Mouse (Mus musculus) inflammation-experienced regulatory T-cells, adult 6 months (primary cell): ENCODE measurements around the gene Ubc. TPM values are rescaled to one million over a fixed set of nuclear protein-coding genes. Genes with fewer than 3 reads are reported as not detected.
"Not testable (repeated sequence)": the region's sequence is repeated elsewhere in the genome, so short reads cannot be mapped to it uniquely, and the experiment has no call there.

Experiments used
- ATAC-seq: one replicate; pipeline ENCODE4 v1.8.0; 2017
- polyA plus RNA-seq, 3 experiments: library from polyadenylated mRNA; unstranded; fragments of 100-300 nt; shearing (Covaris generic); gene quantifications; one replicate each; pipeline ENCODE4 v1.2.1; 2017

Ubc gene
- polyA plus RNA-seq, result 1,000 to 10,000 TPM in 2 of 3 experiments, 100 to 1,000 TPM in 1; 741 to 1,375 (median 1,290) TPM

DNA sequence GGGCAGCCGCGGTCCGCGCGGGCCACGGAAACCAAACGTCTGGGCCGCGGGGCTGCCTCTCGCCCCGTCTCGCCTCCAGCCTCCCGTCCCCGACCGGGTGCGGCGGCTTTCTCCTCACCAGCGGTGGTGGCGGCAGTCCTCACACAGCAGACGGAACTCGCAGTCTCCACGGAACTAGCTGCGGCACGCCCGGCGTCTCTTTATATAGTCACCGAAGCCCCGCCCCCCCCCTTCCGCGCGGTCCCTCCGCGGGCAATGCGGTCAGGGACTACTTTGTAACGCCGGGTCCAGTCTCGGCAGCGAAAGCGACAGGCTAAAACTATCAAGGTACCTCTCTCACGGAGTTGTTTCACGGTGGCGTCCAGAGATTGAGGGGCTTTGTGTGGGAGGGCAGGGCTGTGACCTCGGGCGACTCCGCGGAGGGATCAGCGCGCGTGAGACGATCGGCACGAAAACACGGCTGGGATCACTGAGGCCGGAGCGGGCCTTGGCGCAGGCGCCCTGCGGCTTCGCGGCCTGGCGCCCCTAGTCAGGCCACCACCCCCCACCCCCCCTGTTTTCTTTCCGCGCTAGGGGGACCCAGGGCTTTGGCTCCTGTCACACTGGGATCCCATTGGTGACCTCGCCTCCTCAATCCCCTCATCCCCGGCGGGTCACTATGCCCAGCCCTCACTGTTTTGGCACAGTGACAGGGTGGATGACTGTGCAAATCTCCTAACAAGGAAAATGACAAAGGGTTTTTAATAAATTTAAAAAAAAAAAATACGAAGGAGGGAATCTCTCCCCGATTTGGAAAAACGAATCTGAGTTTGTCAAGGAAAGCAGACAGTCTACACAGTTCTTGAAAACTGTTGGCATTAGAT lies at the start of gene Ubc:
TSS of gene Ubc (minus strand) at position 624 of the 863 bp plus-strand sequence.
- ATAC-seq, result peak; percentile 14

DNA sequence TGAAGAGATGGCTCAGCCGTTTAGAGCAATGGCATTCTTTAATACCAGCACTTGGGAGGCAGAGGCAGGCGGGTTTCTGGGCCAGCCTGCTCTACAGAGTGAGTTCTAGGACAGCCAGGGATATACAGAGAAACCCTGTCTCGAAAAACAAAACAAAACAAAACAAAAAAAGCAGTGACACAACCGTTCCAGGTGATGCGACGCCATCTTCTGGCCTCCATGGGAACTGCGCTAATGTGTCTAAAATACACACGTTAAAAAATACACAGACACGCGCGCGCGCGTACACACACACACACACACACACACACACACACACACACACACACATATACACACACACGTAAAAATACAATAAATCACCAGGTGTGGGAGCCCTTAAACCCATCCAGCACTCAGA lies 44.3 kb upstream of the Ubc start:
- ATAC-seq, result not testable (repeated sequence)

DNA sequence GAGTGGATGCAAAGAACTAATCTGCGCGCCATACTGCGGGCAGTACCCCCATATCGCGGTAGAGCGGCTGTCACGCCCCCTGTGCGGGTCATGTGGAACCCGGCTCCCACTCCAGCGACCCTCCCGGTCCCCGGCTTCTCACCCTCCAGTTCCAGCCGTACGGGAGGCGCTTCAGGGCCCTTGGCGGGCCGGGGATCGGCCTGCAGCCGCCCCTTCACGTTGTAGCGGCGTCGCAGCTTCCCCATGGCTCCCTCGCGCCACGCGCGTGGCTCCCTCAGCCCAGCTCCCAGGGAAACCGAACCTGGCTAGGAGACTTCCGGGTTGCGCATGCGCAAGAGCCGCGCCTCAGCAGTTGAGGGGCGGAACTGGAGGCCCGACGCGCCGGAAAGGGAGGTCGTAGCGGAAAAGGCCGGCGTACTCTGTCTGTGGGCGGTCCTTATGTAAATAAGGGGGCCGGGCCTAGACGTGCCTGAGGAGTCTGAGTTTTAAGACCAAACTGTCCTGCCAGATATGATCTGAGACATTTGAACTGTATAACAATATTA lies 43.9 kb upstream of the Ubc start, which contains the start of gene Dhx37:
TSS of gene Dhx37 (minus strand) at position 329 of the 545 bp plus-strand sequence.
- ATAC-seq, result peak; percentile 98

DNA sequence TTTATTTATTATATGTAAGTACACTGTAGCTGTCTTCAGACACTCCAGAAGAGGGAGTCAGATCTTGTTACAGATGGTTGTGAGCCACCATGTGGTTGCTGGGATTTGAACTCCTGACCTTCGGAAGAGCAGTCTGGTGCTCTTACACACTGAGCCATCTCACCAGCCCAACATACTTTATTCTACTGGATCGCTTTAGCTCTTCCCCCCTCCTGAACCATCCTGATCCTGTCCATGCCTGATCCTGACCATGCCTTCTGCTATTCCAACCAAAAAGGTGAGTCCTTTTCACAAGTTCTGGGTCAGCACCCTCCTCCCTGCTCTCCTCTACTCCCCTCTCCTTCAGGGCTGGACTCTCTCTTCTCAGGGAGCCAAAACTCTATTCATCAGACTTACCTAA lies 42.3 kb upstream of the Ubc start:
- ATAC-seq, result not testable (repeated sequence)

DNA sequence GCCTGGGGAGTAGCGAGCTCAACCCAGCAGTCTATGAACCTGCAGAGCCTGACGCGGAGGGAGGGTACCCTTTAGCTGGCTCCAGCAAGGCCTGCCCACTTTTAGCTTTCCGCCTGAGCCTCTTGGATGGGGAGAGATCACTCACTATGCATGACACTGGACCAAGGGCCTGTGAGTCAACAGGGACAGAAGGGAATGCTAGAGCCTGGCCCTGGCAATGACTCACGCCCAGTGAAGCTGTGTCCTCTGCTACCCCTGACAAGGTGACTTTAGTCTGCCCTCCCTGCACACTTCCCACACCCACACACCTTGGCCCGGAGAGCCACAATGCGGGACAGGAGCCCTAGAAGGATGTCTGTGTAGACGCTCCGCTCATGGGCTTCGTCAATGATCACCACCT lies 36.3 kb upstream of the Ubc start:
- no peak for ATAC-seq

DNA sequence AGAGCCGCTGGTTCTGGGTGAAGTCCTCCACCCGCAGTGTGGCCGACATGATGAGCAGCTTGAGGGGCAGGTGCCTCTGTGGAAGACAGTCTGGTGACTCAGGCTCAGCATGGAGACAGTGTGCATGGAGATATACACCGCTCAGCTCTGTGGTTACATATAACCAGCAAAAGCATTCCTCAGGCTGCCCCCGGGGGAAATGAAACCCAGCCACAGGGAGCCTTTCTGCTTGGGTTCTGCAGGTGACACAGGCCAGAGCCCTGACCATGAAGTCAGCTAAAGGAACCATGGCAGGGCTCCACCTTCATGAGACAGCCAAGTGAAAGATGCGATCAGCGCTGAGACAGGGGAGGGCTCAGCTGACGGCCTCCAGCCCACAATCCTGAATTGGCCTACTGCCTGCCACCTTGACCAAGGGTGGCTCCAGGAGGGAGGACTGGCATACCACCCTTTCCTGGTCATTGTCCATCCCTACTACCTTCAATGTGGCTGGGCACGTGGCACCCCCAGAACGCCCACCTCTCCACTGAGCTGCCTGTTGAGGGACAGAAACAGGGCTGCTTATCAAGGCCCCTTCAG lies 35.8 kb upstream of the Ubc start:
- no peak for ATAC-seq

DNA sequence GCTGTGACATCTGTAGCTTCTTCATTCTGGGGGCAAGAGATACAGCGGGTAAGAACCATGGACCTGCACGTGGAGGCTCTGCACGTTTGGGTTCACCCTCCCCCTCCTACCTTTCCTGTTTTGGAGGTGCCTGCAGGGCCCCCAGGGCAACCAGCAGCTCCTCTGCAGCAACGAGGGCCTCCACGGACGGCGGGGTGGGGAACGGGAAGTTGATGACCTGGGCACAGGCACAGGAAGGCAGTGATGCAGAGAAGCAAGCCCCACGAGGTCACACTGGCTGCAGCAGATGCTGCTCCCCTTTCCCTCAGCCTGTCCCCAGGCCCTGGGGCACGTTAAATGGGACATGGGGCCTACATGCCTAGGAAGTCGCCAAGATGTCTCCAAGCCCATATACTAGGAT lies 29.1 kb upstream of the Ubc start:
- no peak for ATAC-seq

DNA sequence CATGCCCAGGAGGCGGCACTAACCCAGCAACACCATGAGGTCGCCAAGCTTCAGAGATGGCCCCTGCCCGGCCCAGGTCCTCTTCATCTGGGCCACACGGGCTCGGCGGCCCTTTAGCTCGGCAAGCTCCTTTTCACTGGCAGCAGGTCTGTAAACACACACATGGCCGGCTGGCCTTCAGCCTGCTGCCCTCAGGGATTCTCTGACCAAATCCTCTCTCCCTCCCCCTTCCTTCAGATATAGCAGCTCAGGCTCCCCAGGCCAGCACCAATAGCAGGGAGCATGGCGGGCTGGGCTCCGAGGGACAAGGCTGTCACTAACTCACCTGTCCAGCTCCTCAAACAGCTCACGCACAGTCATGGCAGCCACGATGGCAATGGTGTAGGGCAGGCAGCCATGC lies 28.6 kb upstream of the Ubc start:
- ATAC-seq, result no peak

DNA sequence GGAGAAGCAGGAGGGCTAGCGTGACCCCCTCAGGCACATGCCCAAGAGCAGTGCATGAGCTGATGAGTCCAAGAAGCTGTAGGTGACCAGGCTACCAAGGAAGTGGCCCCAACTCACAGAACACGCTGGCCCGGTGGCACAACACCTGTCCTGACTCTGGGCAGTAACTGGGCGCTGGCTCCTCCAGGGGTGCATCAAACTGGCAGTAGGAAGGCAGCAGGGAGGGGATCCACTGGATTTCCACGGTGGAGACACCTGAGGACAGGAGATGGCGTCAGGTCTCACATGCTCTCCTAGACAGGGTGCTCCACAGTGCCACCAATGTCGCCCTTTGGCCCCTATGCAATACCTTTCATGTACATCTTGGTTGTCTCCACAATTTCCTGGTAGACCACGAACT lies 26.2 kb upstream of the Ubc start:
- no peak for ATAC-seq

DNA sequence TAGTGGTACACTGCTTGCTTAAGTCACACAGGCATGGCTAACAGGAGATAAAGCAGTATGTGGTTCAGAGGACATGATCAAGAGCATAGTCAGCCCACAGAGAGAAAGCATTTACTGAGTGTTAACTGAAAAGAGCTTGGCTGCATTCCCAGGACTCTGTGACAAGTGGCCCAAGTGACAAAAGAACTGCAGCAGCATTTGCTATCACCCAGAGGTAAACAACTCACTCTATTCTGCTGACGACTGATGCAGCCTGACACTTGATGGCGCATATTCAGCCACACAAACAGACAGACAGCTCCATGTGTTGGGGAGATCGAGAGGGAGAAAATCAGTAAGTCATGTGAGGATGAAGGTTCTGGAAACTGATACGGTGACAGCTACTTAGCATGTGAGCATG lies 23.8 kb upstream of the Ubc start:
- no peak for ATAC-seq

DNA sequence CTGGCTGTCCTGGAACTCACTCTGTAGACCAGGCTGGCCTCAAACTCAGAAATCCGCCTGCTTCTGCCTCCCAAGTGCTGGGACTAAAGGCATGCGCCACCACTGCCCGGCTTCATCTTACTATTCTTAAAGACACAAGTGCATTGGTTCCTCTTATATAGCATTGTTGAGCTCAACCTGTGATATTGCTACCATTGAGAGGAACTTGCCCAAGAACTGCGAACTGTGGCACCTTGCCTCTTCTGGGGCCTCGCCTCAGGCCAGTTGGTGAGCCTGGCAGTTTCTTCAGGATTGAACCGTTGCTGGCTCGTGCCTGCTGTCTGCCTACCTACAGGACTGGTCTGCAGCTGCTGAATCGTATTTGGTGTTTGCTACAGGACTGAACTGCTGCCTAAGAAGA lies 22.5 kb upstream of the Ubc start:
- not testable (repeated sequence) for ATAC-seq

DNA sequence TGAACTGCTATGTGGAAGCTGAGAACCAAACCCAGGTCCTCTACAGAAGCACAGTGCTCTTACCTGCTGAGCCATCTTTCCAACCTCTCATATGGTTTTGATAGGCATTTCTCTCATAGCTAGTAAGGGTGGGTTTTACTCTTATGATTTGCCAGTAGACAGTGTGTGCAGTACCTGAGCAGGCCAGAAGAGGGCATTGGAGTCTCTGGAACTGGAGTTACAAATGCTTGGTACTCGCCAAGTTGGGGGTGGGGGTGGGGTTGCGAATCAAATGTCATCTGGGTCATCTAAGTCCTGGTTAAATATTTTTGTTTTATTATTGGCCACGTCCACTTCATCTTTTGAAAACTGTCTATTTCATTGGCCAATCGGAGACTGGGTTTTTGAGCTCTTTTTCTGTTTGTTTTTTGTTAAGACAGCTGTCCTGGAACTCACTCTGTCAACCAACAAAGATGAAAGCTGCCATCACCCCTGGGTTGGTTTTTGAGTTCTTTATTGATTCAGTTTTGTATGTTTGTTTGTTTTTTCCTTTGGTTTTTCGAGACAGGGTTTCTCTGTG lies 22.0 kb upstream of the Ubc start:
- no peak for ATAC-seq

DNA sequence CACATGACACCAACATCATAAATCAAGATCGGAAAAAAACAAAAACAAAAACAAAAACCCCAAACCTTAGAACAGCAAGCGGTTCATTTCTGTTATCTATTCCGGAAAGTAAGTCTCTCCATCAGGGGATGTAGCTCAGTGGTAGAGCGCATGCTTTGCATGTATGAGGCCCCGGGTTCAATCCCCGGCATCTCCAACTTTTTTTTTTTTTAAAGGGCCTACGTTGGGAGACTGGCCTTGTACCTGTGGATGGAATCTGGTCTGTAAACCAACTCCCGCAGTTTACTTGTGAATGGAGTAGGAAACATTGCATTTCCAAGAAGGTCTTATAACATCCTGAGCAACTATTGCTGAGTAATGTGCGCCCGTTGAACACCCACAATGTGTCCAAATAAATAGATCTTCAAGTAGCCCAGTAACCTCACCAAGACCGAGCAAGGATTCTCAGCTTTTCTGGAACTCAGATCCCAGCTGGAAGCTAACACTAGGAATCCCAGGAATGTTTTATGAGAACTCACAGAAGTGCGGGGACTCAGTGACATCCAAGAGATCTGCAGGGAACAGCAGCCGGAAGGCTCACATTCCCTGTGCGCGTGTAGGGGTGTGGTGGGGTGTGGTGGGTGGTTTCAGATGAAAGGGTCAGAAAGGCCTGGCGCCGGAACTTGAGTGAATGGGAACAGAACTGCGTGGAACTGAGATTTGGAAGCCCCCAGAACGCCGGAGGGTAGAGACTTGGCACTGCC lies 19.5 kb upstream of the Ubc start:
- no peak for ATAC-seq

DNA sequence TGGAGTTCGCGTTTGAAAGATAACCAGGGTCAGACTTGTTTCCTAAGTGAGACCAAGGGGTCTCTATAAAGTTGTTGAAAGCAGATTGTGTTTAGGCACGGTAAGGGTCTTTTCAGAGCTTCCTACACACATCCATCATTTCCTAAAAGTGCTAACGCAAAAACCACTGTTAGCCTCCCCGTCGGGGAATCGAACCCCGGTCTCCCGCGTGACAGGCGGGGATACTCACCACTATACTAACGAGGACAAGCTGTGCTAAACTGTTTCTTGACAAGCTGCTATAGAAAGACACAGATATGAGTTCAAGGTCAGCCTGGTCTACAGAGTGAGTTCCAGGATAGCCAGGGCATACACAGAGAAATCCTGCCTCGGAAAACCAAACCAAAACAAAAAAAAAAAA lies 18.8 kb upstream of the Ubc start:
- peak; percentile 14 for ATAC-seq

DNA sequence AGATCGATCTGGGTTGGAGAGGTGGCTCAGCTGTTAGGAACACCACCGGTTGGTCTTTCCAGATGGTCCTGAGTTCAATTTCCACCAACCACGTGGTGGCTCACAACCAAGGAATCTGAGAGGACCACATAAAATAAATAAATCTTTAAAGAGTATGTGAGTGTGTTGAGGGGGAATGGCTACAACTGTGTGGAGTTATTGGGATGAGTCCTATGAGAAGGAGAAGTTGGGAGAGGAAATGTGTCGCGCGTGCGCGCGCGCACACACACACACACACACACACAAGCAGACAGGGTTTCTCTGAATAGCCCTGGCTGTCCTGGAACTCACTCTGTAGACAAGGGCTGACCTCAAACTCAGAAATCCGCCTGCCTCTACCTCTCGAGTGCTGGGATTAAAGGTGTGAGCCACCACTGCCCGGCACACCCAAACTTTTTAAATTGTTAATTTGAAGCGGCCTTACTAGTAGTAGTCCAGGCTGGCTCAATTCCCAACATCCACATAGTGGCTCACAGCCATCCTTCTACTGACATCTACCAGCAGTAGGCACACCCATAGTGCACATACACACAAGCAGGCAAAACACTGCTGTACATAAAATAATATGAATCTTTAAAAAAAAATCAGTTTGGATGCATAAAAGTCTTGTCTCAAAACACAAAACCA lies 18.0 kb upstream of the Ubc start:
- ATAC-seq, result no peak

DNA sequence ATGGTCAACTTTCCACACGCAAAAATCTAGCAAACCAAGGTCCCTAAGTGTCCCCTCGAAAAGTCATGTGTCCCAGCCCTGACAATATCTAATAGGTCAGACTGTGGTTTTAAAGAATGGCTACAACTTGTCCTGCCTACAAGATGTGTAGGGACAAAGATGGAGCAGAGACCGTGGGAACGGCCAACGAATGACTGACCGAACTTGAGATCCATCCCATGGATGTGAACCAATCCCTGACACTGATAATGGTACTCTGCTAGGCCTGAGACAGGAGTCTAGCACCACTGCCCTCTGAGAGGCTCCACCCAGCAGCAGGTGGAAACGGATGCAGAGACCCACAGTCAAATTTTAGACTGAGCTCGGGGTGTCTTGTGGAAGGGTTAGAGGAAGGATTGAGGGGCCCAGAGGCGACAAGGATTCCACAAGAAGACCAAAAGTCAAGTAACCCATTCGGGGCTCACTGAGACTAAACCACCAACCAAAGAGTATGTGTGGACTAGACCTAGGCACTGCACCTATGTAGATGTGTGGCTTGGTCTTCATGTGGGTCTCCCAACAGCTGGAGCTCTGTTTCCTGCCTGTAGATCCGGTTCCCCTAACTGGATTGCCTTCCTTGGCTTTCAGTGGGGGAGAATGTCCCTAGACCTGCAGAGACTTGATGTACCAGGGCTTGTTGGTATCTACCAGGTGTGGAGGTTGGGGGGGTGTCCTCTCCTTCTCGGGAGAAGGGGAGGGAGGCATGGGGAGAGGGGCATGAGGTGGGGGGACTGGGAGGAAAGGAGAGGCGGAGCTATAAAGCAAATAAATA lies 17.2 kb upstream of the Ubc start:
- ATAC-seq, result no peak

DNA sequence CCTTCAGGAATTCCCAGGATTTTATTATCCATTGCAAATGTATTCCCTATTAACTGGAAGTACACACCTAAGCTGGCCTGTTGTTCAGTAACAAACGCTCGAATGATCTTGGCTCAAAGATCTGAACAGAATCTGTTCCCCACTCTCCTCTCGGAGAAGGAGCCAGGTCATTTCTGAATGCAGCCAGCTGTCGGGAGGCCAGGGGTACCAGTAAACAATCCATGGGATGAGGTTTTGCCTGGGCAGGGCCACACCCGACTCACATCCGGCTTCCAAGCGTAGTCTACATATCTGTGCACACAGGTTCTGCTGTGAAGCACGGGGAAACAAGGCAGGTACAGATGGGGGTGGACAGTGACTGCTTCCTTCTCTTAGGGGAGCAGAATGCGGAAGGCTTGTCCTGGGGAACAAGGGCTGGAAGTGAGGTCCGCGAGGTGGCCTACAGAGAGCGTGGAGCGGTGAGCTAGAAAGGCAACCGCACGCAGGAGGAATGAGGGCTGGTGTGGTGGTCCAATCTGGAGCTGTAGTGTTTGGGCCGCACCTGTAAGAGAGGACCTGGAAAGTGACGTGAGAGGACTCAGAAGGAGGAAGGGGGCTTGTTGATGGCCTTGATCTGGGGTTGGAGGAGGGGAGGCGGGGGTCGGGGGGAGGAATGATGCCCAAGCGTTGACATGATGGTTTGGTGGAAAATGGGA lies 16.5 kb upstream of the Ubc start:
- peak; percentile 70 for ATAC-seq

DNA sequence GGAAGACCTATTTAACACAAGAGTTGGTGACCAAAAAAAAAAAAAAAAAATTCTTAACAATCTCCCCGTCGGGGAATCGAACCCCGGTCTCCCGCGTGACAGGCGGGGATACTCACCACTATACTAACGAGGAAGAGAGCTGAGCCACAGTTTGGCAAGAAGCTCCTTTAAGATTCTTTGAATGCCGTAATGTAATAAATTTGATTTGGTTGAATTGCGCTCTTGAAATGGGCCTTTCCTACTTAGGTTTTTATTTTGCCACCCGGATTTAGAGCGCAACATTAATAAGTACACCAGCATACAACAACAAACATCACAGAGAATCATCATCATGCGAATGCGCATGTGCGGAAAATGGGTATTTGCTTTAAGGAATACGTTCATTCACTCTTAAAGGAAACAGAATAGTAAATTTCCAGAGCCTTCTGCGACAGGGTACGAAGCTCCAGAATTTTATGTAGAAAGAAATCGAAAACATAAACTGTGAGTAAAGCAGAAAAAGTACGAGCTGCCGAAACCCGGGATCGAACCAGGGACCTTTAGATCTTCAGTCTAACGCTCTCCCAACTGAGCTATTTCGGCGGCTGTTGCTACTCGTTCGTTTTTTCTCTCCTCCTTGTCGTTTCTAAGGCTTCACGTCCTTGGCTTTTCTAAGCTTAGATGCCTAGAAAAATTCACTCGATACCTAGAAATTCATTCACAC lies 15.7 kb upstream of the Ubc start:
- ATAC-seq, result peak; percentile 63

DNA sequence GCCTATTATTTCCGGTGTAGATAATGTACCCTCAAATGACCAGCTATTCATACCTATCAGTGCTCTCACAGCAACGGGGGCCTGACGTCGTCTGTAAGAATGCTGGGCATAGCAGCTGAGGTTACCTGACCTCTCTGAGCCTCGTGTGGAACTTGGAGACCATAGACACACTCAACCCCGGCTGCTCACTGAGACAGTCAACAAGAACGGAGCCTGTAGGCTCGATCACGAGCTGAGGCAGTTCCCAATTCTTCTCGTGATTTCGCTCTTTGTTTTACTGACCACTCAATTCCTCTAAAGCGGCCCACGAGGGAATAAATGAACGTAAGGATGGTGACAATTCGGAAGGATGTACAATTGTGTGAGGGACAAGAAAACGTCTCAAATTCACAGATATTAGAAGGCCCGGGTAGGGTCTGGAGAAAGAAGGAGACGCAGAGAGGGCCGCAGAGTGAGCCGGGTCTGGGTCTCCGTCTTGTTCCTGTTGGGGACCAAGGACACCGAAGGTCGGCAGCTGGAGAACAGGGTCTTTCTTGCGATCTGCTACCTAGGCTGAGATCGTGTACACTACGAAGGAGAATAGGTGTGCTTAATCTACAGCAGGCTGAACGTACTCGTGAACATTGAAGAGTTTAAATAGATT lies 15.0 kb upstream of the Ubc start:
- peak; percentile 7 for ATAC-seq

DNA sequence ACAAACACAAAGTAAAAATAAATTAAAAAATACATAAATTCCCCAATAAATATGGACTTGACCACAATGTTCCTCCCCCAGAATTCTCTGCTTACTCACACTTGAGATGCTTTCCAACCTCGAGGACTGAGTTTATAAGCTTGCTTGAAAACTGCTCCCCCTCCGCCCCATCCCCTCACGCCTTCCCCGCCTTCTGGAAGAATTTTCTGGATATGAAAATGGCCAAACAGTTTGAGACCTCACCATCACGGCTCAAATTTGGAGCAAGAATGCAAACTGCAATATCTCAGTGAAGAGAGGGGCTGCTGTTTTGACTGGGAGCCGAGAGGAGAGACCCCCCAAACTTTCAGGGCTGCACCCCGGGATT lies 14.5 kb upstream of the Ubc start:
- no peak for ATAC-seq
